In the genomic region with DNA sequence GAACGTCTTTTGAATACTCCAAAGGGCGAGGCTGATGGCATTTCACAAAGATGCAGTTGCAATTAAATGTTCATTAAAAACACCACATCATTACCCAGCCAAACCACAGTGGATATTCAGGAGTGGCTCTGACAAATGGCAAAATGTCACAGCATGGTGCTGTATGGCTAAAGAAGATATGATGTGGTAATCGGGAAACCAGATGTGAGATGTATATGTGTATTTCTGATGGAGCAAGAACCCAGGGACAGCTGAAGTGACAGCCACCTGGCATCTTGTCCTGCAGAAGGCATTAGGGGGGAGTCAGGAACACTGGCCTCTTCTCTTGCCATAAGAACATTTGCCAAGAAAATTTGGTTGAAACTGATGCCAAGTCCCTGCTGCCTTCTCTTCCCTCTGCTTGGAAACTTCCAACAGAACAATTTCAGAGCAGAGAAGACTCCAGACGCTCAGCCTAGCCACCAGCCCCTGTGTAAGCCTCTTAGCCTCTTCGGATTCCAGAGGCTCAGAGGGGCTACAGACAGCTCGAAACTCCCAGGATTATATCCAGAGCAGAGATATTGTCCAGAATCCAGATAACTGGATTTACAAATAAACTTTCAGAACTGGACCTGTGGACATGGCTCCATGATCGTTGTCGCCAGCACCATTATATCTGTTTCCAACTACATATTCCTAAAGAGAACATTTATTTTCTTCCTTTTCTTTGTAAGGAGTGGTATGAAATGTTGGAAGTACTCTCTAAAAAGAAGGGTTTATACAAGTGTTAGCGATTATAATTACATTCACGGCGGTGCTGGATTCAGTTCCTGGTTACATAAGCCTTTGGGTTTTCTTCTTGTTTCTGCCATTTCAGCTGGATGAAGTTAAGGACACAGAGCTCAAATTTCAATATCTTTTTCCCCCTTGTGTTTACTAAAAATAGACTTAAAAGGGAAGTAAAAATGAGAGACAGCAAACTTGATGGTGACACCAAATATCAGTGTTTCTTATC, we compare ENCODE assay signal across 15 mouse cellular contexts.
DNase-seq lines count a peak whose midpoint lies in the region; ATAC-seq and TF ChIP-seq lines count a peak whose summit lies in the region.
"Had no signal": no experiment of that assay in that cellular context is flagged by ENCODE, and none has a peak within 500 bp of the region (broad histone marks: within the 10 kb centered on the region; RNA-seq: fewer than 3 reads in every experiment).

No protein-coding gene starts in this region.

- peak; percentile 28 for DNase-seq in embryonic facial prominence, embryonic 11.5 days (ENCODE audit: low spot score)
- no peak for DNase-seq in embryonic facial prominence, embryonic 10.5 days (ENCODE audit: low spot score)
- no peak for DNase-seq in lung, adult 2 months
- peak; percentile 57 for DNase-seq in cerebellum, adult 9-11 months
- DNase-seq in c-Kit-positive CD71-positive TER-119-positive erythroid progenitor cells, embryonic 14.5 days (ENCODE audit: low spot score) = no peak
- no peak for DNase-seq in liver, embryonic 11.5 days (ENCODE audit: low spot score)
- DNase-seq: adrenal gland, adult 2 months; heart, postnatal 4 days; kidney, adult 2 months; kidney, postnatal 14 days had no signal

- H3K4me3 ChIP-seq in embryonic facial prominence, embryonic 11.5 days (ENCODE audit: low read depth, low read length) = no peak overlapping the region
- H3K4me3 ChIP-seq in embryonic facial prominence, embryonic 10.5 days = no peak overlapping the region
- no peak overlapping the region for H3K4me3 ChIP-seq in lung, embryonic 16.5 days (ENCODE audit: low read length)
- no peak overlapping the region for H3K4me3 ChIP-seq in lung, adult 2 months (replicated peaks; ENCODE audit: extremely low read depth, low read depth, low read length)
- H3K4me3 ChIP-seq in limb, embryonic 15.5 days = no peak overlapping the region
- H3K4me3 ChIP-seq in liver, embryonic 11.5 days (ENCODE audit: low read depth, low read length) = no peak overlapping the region
- H3K4me3 ChIP-seq: heart, embryonic 13.5 days; neural tube, embryonic 12.5 days had no signal

- no peaks in the 10 kb centered on the region; the same call in 1 of the 2 replicates for H3K4me1 ChIP-seq in embryonic facial prominence, embryonic 11.5 days (ENCODE audit: control insufficient read depth, insufficient read depth, low read length)
- peaks cover 7% of the 10 kb centered on the region; the same call in 1 of the 2 replicates for H3K4me1 ChIP-seq in embryonic facial prominence, embryonic 10.5 days
- H3K4me1 ChIP-seq in lung, embryonic 16.5 days (replicated peaks; ENCODE audit: control insufficient read depth, insufficient read depth, low read length) = no peaks in the 10 kb centered on the region
- H3K4me1 ChIP-seq in lung, adult 2 months (ENCODE audit: control insufficient read depth, insufficient read depth, low read length) = no peaks in the 10 kb centered on the region
- H3K4me1 ChIP-seq in limb, embryonic 15.5 days = peaks cover 16% of the 10 kb centered on the region; the same call in 1 of the 2 replicates
- H3K4me1 ChIP-seq in liver, embryonic 11.5 days (replicated peaks; ENCODE audit: control insufficient read depth, insufficient read depth, low read length) = no peaks in the 10 kb centered on the region
- H3K4me1 ChIP-seq: neural tube, embryonic 12.5 days had no signal

- no peak overlapping the region for H3K9ac ChIP-seq in embryonic facial prominence, embryonic 11.5 days (replicated peaks; ENCODE audit: low read length)
- no peak overlapping the region for H3K9ac ChIP-seq in lung, embryonic 16.5 days (ENCODE audit: low read length)
- no peak overlapping the region for H3K9ac ChIP-seq in limb, embryonic 15.5 days
- H3K9ac ChIP-seq in liver, embryonic 11.5 days (ENCODE audit: low read depth, low read length) = no peak overlapping the region
- H3K9ac ChIP-seq: heart, embryonic 13.5 days; neural tube, embryonic 12.5 days had no signal

- no peaks in the 10 kb centered on the region for H3K36me3 ChIP-seq in embryonic facial prominence, embryonic 11.5 days (replicated peaks; ENCODE audit: control insufficient read depth, insufficient read depth, low read depth, low read length)
- no peaks in the 10 kb centered on the region for H3K36me3 ChIP-seq in embryonic facial prominence, embryonic 10.5 days (replicated peaks)
- H3K36me3 ChIP-seq in lung, embryonic 16.5 days (ENCODE audit: control insufficient read depth, insufficient read depth, low read length) = no peaks in the 10 kb centered on the region
- no peaks in the 10 kb centered on the region for H3K36me3 ChIP-seq in limb, embryonic 15.5 days
- H3K36me3 ChIP-seq in liver, embryonic 11.5 days (ENCODE audit: control insufficient read depth, insufficient read depth, low read length) = no peaks in the 10 kb centered on the region
- H3K36me3 ChIP-seq: heart, embryonic 13.5 days; neural tube, embryonic 12.5 days had no signal

- no peak overlapping the region for H3K27ac ChIP-seq in embryonic facial prominence, embryonic 11.5 days (replicated peaks; ENCODE audit: low read depth, low read length)
- H3K27ac ChIP-seq in embryonic facial prominence, embryonic 10.5 days (replicated peaks) = no peak overlapping the region
- H3K27ac ChIP-seq in lung, embryonic 16.5 days (ENCODE audit: low read length) = no peak overlapping the region
- H3K27ac ChIP-seq in limb, embryonic 15.5 days = peak overlapping the region; percentile 72
- H3K27ac ChIP-seq in liver, embryonic 11.5 days (ENCODE audit: low read depth, low read length) = no peak overlapping the region
- H3K27ac ChIP-seq: heart, embryonic 13.5 days; neural tube, embryonic 12.5 days had no signal

- no peak overlapping the region for H3K4me2 ChIP-seq in embryonic facial prominence, embryonic 11.5 days (ENCODE audit: low read depth, low read length)
- H3K4me2 ChIP-seq in lung, embryonic 16.5 days (ENCODE audit: low read depth, low read length) = no peak overlapping the region
- H3K4me2 ChIP-seq in limb, embryonic 15.5 days = no peak overlapping the region
- H3K4me2 ChIP-seq in liver, embryonic 11.5 days = no peak overlapping the region
- H3K4me2 ChIP-seq: heart, embryonic 13.5 days; neural tube, embryonic 12.5 days had no signal

- WGBS in embryonic facial prominence, embryonic 11.5 days = 73% methylated on average over 11 of the region's 11 CpGs
- WGBS in embryonic facial prominence, embryonic 10.5 days = 78% methylated on average over 11 of the region's 11 CpGs
- WGBS in lung, embryonic 16.5 days = 61% methylated on average over 11 of the region's 11 CpGs
- 68% methylated on average over 11 of the region's 11 CpGs for WGBS in lung, adult 2 months
- WGBS in limb, embryonic 15.5 days = 65% methylated on average over 11 of the region's 11 CpGs
- 76% methylated on average over 11 of the region's 11 CpGs for WGBS in liver, embryonic 11.5 days

- no peaks in the 10 kb centered on the region for H3K27me3 ChIP-seq in embryonic facial prominence, embryonic 11.5 days (ENCODE audit: control insufficient read depth, insufficient read depth, low read length)
- H3K27me3 ChIP-seq in embryonic facial prominence, embryonic 10.5 days (replicated peaks; ENCODE audit: low read depth, poor library complexity, severe bottlenecking) = no peaks in the 10 kb centered on the region
- no peaks in the 10 kb centered on the region for H3K27me3 ChIP-seq in lung, embryonic 16.5 days (ENCODE audit: control insufficient read depth, insufficient read depth, low read depth, low read length)
- no peaks in the 10 kb centered on the region for H3K27me3 ChIP-seq in limb, embryonic 15.5 days
- H3K27me3 ChIP-seq in liver, embryonic 11.5 days (replicated peaks; ENCODE audit: control insufficient read depth, insufficient read depth, low read length) = no peaks in the 10 kb centered on the region
- H3K27me3 ChIP-seq: CH12.LX; neural tube, embryonic 12.5 days had no signal

- TF ChIP-seq CTCF in lung, adult 2 months (IDR thresholded peaks at IDR 0.05; ENCODE audit: insufficient read depth, low read length) = no peak

- TF ChIP-seq POLR2A in lung, adult 2 months (IDR thresholded peaks at IDR 0.05; ENCODE audit: borderline replicate concordance, extremely low read depth, low read depth, low read length) = no peak

- ATAC-seq in embryonic facial prominence, embryonic 11.5 days (replicated peaks; ENCODE audit: insufficient number of reproducible peaks, low FRiP score, low TSS enrichment, low read depth) = no peak
- ATAC-seq in lung, embryonic 16.5 days (ENCODE audit: low read depth) = peak; percentile 62; the same call in 1 of the 2 replicates
- ATAC-seq in limb, embryonic 15.5 days (ENCODE audit: insufficient number of reproducible peaks, low FRiP score, low TSS enrichment, low read depth) = no peak
- no peak for ATAC-seq in liver, embryonic 11.5 days (replicated peaks; ENCODE audit: low FRiP score)

- H3K9me3 ChIP-seq in embryonic facial prominence, embryonic 11.5 days (replicated peaks; ENCODE audit: control insufficient read depth, low read length) = no peaks in the 10 kb centered on the region
- H3K9me3 ChIP-seq in embryonic facial prominence, embryonic 10.5 days = 0 out of 2 replicates have a peak, but pooled peaks cover 5% of the 10 kb centered on the region
- no peaks in the 10 kb centered on the region for H3K9me3 ChIP-seq in lung, embryonic 16.5 days (ENCODE audit: control insufficient read depth, low read length)
- no peaks in the 10 kb centered on the region for H3K9me3 ChIP-seq in limb, embryonic 15.5 days
- H3K9me3 ChIP-seq in liver, embryonic 11.5 days (ENCODE audit: control insufficient read depth, low read length) = no peaks in the 10 kb centered on the region

Comparison
In these comparisons a context has a peak if more than half of its experiments do, and no peak if none do; other contexts are left out.
1. DNase-seq: peak in embryonic facial prominence, embryonic 11.5 days (single experiment) and cerebellum, adult 9-11 months (single experiment); none in embryonic facial prominence, embryonic 10.5 days (single experiment), lung, adult 2 months (single experiment), c-Kit-positive CD71-positive TER-119-positive erythroid progenitor cells, embryonic 14.5 days (single experiment) and liver, embryonic 11.5 days (single experiment).